Mouse (Mus musculus): ENCODE data around the gene Bcas3. TPM values are rescaled to one million over a fixed set of nuclear protein-coding genes. Genes with fewer than 3 reads are reported as not detected.

The Bcas3 gene
- polyA plus RNA-seq, 1 experiment from 2014 or later: 33.3 TPM

DNA sequence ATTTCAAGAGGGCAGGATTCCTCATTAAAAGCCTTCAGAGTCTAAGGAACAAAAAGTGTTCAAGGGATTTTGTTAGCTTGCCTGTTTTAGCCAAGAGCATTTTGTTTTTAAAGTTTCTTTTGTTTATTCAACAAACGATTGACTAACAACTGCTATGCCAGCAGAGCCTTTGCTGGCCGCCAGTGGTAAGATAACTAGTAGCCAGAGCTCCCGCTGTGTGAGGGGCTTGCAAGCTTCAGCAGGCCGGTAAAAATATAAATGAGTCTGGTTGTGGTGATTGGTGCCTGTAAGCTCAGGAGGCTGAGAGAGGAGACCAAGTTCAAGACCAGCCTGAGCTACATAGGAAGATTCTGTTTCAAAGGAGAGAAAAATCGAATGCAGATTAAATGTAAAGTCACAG is 385.6 kb downstream of the Bcas3 start:
- Histone ChIP-seq H3K9me3 (ENCODE audit: control insufficient read depth, low read length) (no peaks in the 10 kb centered on the region), H3K9ac (ENCODE audit: low read depth, low read length) (no peak overlapping the region), H3K4me2 (replicated peaks; ENCODE audit: low read depth, low read length) (no peak overlapping the region), H3K36me3 (ENCODE audit: control insufficient read depth, insufficient read depth, low read length) (no peaks in the 10 kb centered on the region), H3K4me3 (ENCODE audit: low read depth, low read length) (no peak overlapping the region), H3K4me1 (replicated peaks; ENCODE audit: control insufficient read depth, insufficient read depth, low read length) (no peaks in the 10 kb centered on the region), H3K27ac (ENCODE audit: low read depth, low read length) (no peak overlapping the region), H3K27me3 (ENCODE audit: control insufficient read depth, insufficient read depth, low read length) (no peaks in the 10 kb centered on the region)
- 25% methylated on average over 5 of the region's 5 CpGs for WGBS
- ATAC-seq (ENCODE audit: low FRiP score): no peak
- DNase-seq (ENCODE audit: low spot score): no peak

- H3K27me3 ChIP-seq (ENCODE audit: control insufficient read depth, insufficient read depth, low read length): no peaks in the 10 kb centered on the region
- no peak for DNase-seq (ENCODE audit: low spot score)
Measured at GRCm38 (mm10) chr11:85739266-85739977, 386.5 kb downstream of the Bcas3 start.

DNA sequence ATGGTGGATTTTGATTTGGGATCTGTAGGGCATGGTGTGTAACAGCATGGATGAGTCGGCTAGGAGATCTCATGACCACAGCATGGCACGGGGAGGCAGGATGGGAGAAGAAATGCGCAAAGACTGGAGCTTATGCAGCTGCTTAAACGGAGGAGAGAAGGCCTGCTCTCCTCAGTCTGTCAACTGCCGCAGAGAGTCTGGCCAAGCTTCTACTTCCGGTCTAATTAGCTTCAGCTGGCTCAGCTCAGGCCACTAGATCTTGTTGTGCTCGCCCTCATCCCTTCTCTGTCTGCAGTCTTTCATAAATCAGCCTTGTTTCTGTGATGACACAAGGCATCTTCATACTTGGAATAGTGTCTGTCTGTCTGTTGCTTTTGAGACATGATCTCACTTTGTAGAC is 393.4 kb downstream of the Bcas3 start:
- Histone ChIP-seq H3K27me3 (ENCODE audit: control insufficient read depth, insufficient read depth, low read length) (no peaks in the 10 kb centered on the region), H3K4me2 (replicated peaks; ENCODE audit: low read depth, low read length) (no peak overlapping the region), H3K36me3 (ENCODE audit: control insufficient read depth, insufficient read depth, low read length) (no peaks in the 10 kb centered on the region), H3K9ac (ENCODE audit: low read depth, low read length) (no peak overlapping the region), H3K4me3 (ENCODE audit: low read depth, low read length) (no peak overlapping the region), H3K9me3 (ENCODE audit: control insufficient read depth, low read length) (no peaks in the 10 kb centered on the region), H3K4me1 (replicated peaks; ENCODE audit: control insufficient read depth, insufficient read depth, low read length) (no peaks in the 10 kb centered on the region), H3K27ac (ENCODE audit: low read depth, low read length) (no peak overlapping the region)
- WGBS: 78% methylated on average over 7 of the region's 7 CpGs
- DNase-seq (ENCODE audit: low spot score) (no peak), ATAC-seq (ENCODE audit: low FRiP score) (no peak)

More at GRCm38 (mm10) chr11:85739266-85739977, 386.5 kb downstream of the Bcas3 start:
- Histone ChIP-seq H3K36me3 (ENCODE audit: control insufficient read depth, insufficient read depth, low read length) (no peaks in the 10 kb centered on the region), H3K4me3 (ENCODE audit: low read depth, low read length) (no peak overlapping the region), H3K4me1 (replicated peaks; ENCODE audit: control insufficient read depth, insufficient read depth, low read length) (no peaks in the 10 kb centered on the region), H3K9ac (ENCODE audit: low read depth, low read length) (no peak overlapping the region), H3K9me3 (ENCODE audit: control insufficient read depth, low read length) (no peaks in the 10 kb centered on the region), H3K4me2 (replicated peaks; ENCODE audit: low read depth, low read length) (no peak overlapping the region), H3K27ac (ENCODE audit: low read depth, low read length) (no peak overlapping the region)
- ATAC-seq (ENCODE audit: low FRiP score): no peak
- WGBS: 65% methylated on average over 6 of the region's 6 CpGs

DNA sequence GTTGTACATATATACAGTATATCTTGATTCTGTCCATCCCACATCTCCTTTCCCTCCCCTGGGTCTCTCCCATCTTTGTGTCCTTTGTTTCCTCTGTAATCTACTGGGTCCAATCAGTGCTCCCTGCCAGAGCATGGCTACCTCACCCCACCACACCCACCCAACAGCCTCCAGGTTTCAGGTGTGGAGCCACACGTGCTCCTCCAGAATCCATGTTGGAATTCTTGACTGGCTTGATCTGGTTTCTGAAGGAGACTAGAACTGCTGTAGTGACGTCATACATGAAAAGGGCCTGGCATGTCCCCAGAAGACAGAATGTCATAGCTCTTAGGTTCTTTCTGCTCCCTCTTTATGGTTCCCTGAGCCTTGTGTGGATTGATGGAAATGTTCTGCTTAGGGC is 395.9 kb downstream of the Bcas3 start:
- no peak overlapping the region for H3K9ac ChIP-seq (ENCODE audit: low read depth, low read length)
- H3K27me3 ChIP-seq (ENCODE audit: control insufficient read depth, insufficient read depth, low read length): no peaks in the 10 kb centered on the region
- no peaks in the 10 kb centered on the region for H3K9me3 ChIP-seq (ENCODE audit: control insufficient read depth, low read length)
- no peaks in the 10 kb centered on the region for H3K36me3 ChIP-seq (ENCODE audit: control insufficient read depth, insufficient read depth, low read length)
- DNase-seq (ENCODE audit: low spot score) (no peak), ATAC-seq (ENCODE audit: low FRiP score) (no peak)
- no peak overlapping the region for H3K4me2 ChIP-seq (replicated peaks; ENCODE audit: low read depth, low read length)
- H3K4me1 ChIP-seq (replicated peaks; ENCODE audit: control insufficient read depth, insufficient read depth, low read length): no peaks in the 10 kb centered on the region
- 93% methylated on average over 2 of the region's 2 CpGs for WGBS
- H3K4me3 ChIP-seq (ENCODE audit: low read depth, low read length): no peak overlapping the region
- H3K27ac ChIP-seq (ENCODE audit: low read depth, low read length): no peak overlapping the region

DNA sequence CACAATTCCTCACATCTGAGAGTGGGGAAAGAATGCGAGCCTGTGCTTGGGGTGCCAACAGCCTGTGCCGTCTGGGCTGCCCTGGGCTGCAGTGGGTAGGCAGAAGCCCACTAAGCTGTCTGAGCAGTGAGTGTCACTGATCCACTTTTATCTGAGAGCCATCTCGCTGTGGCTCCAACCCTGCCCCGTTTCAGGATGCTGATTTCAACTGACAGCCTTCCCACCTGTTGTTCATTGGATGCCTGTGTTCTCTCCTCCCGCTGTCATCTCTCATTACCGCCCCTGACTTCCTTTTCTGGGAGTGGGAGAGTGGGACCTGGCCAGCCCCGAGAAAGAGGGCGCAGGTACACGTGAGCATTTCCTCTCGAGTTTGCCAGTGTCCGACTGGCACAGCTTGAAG is 398.2 kb downstream of the Bcas3 start:
- WGBS: 64% methylated on average over 11 of the region's 11 CpGs

DNA sequence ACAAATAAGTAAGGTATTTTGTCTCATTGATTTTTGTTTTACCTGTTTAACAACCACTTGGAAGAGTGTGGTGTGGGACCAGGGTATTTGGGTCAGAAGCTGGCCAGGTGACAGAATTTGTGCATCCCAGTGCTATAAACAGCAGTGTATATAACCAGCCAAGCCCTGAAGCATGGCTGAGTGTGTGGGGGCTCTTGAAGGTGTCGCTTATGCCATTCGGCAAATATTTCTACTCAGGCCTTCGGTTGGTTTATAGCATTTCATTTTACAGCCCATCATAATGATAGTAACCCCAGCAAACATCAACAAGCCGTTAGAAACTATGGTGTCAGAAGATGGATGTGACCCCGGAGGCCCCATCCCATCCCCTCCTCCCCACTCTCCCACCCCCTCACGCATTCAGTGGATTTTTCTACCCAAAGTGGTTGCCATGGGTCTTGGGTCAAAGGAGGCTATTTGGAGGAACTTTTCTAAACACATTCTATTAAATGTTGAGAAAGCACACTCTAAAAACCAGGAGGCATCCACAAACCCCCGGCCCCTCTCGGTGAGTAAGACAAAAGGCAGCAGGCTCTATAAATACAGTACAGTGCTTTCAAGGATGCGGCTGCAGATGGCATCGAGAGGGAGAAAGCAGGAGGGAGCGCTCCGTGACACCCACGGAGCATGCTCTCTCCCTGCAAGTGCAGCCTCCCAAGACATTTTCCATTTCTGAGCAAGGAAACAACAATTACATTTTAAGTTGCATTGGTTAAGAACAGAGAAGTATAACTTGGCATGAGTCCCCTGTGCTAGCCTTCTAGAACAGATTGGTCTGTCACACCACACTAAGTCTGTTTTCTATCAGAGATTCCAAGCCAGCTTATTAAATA is 401.9 kb downstream of the Bcas3 start:
- ATAC-seq (ENCODE audit: low FRiP score) (no peak), DNase-seq (ENCODE audit: low spot score) (no peak)
- no peaks in the 10 kb centered on the region for H3K9me3 ChIP-seq (ENCODE audit: control insufficient read depth, low read length)
- H3K36me3 ChIP-seq (ENCODE audit: control insufficient read depth, insufficient read depth, low read length): no peaks in the 10 kb centered on the region
- WGBS: 66% methylated on average over 13 of the region's 13 CpGs
- no peaks in the 10 kb centered on the region for H3K27me3 ChIP-seq (ENCODE audit: control insufficient read depth, insufficient read depth, low read length)
- 0 out of 2 replicates have a peak, but pooled peaks cover under 1% of the 10 kb centered on the region for H3K4me1 ChIP-seq (replicated peaks; ENCODE audit: control insufficient read depth, insufficient read depth, low read length)
- no peak overlapping the region for H3K9ac ChIP-seq (ENCODE audit: low read depth, low read length)
- no peak overlapping the region for H3K4me2 ChIP-seq (replicated peaks; ENCODE audit: low read depth, low read length)
- no peak overlapping the region for H3K4me3 ChIP-seq (ENCODE audit: low read depth, low read length)
- no peak overlapping the region for H3K27ac ChIP-seq (ENCODE audit: low read depth, low read length)

More for the DNA sequence above, 398.2 kb downstream of the Bcas3 start:
- Histone ChIP-seq H3K9ac (ENCODE audit: low read depth, low read length) (no peak overlapping the region), H3K9me3 (ENCODE audit: control insufficient read depth, low read length) (no peaks in the 10 kb centered on the region), H3K27me3 (ENCODE audit: control insufficient read depth, insufficient read depth, low read length) (no peaks in the 10 kb centered on the region), H3K4me3 (ENCODE audit: low read depth, low read length) (no peak overlapping the region), H3K36me3 (ENCODE audit: control insufficient read depth, insufficient read depth, low read length) (no peaks in the 10 kb centered on the region), H3K4me1 (replicated peaks; ENCODE audit: control insufficient read depth, insufficient read depth, low read length) (no peaks in the 10 kb centered on the region), H3K4me2 (replicated peaks; ENCODE audit: low read depth, low read length) (no peak overlapping the region), H3K27ac (ENCODE audit: low read depth, low read length) (no peak overlapping the region)
- DNase-seq (ENCODE audit: low spot score) (no peak), ATAC-seq (ENCODE audit: low FRiP score) (no peak)

GRCm38 (mm10) chr11:85755503-85756044 is 402.6 kb downstream of the Bcas3 start:
- Histone ChIP-seq H3K36me3 (ENCODE audit: control insufficient read depth, insufficient read depth, low read length) (no peaks in the 10 kb centered on the region), H3K4me2 (replicated peaks; ENCODE audit: low read depth, low read length) (no peak overlapping the region), H3K27ac (ENCODE audit: low read depth, low read length) (no peak overlapping the region), H3K4me3 (ENCODE audit: low read depth, low read length) (no peak overlapping the region), H3K27me3 (ENCODE audit: control insufficient read depth, insufficient read depth, low read length) (no peaks in the 10 kb centered on the region), H3K9ac (ENCODE audit: low read depth, low read length) (no peak overlapping the region), H3K4me1 (replicated peaks; ENCODE audit: control insufficient read depth, insufficient read depth, low read length) (peaks cover 4% of the 10 kb centered on the region; the same call in 1 of the 2 replicates), H3K9me3 (ENCODE audit: control insufficient read depth, low read length) (no peaks in the 10 kb centered on the region)
- ATAC-seq (ENCODE audit: low FRiP score) (no peak), DNase-seq (ENCODE audit: low spot score) (no peak)
- 85% methylated on average over 2 of the region's 2 CpGs for WGBS

DNA sequence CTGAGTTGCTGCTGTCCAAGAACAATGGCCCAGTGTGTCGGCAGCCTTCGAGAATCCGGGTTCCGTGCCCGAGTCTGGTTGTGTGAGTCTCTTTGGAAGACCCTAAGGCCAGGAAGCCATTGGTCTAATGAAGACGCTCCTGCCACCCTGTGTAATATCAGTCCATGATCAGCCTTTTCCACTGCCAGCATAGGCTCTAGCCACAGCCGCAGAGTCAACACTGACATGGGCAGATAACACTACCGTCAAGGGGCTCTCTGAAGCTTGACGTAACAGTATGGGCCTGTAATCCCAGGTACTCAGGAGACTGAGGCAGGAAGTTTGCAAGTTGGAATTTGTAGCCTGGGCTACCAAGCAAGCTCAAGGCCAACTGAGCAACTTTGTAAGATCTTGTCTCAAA is 405.9 kb downstream of the Bcas3 start:
- H3K4me2 ChIP-seq (replicated peaks; ENCODE audit: low read depth, low read length): no peak overlapping the region
- WGBS: 87% methylated on average over 9 of the region's 9 CpGs

More for the DNA sequence above, 405.9 kb downstream of the Bcas3 start:
- Histone ChIP-seq H3K9me3 (ENCODE audit: control insufficient read depth, low read length) (no peaks in the 10 kb centered on the region), H3K4me1 (replicated peaks; ENCODE audit: control insufficient read depth, insufficient read depth, low read length) (peaks cover 4% of the 10 kb centered on the region; the same call in 1 of the 2 replicates), H3K36me3 (ENCODE audit: control insufficient read depth, insufficient read depth, low read length) (no peaks in the 10 kb centered on the region), H3K9ac (ENCODE audit: low read depth, low read length) (no peak overlapping the region), H3K27me3 (ENCODE audit: control insufficient read depth, insufficient read depth, low read length) (no peaks in the 10 kb centered on the region), H3K27ac (ENCODE audit: low read depth, low read length) (no peak overlapping the region), H3K4me3 (ENCODE audit: low read depth, low read length) (no peak overlapping the region)
- no peak for ATAC-seq (ENCODE audit: low FRiP score)
- no peak for DNase-seq (ENCODE audit: low spot score)
